Mouse (Mus musculus): ENCODE measurements at regions not wholly inside any gene's neighbourhood (a gene's known extent, or its start where the extent isn't known, plus 50 kb on each side); places are given as distances from the start of the nearest gene placed in this dataset.

GRCm38 (mm10) chr5:119563510-119564351 lies 106.7 kb upstream of the Tbx3 start:
- no peak for DNase-seq (ENCODE audit: low spot score in 2 of 2)

GRCm38 (mm10) chr5:119567639-119568038 lies 102.8 kb upstream of the Tbx3 start:
- no peak for DNase-seq (ENCODE audit: low spot score in 2 of 2)

DNA sequence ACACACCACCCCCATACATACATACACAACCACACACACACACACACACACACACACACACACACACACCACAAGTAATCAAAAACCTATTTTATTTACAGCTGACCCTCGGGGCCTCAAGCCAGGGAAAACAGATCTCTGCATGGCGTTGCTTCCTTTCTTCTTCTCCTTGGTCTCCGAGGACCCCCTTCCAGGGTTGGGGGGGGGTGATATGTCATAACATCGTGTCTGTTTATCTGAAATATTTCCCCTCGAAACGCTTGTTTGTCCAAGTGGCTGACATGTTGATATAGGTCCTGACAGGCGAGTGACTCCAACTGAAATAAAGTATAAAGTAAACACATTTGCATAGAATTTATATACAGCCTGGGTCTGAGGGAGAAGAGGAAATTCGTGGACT lies 100.4 kb upstream of the Tbx3 start:
- DNase-seq (ENCODE audit: low spot score in 2 of 2) = no peak

DNA sequence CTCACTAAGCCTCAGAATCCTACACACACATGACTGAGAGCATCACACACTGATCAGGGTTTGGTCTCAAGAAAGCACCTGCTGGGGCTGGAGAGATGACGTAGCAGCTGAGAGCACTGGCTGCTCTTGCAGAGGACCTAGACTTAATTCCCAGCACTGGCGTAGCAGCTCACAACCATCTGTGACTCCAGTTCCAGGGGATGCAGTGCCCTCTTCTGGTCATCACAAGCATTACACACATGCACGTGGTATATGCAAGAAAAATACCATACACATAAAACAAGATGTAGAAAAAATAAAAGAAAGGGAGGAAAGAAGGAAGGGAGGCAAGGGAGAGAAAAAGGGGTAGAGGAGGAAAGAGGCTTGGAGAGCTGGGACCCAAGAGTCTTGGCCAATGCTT lies 98.8 kb upstream of the Tbx3 start:
- no peak for DNase-seq (ENCODE audit: low spot score in 2 of 2)

DNA sequence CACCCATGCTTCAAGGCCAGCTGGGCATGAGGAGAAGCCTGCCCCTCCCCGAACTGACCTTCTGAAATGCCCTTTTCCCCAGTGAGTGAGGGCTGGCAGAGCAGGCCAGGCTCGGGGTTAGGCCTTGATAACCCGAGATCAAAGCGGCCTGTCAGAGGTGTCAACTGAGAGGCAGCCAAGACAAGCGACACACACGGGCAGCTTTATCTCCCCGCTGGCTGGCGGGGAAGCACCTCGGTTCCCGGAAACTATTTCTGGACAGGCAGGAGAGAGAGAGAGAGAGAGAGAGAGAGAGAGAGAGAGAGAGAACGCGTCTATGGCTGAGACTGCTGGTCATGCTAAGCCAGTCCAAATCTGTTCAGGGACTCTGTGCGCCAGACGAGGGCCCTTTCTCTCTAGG lies 95.3 kb upstream of the Tbx3 start:
- DNase-seq (ENCODE audit: low spot score in 2 of 2) = no peak

- DNase-seq (ENCODE audit: low spot score in 2 of 2) = no peak
Observed at GRCm38 (mm10) chr5:119579288-119579687, 91.2 kb upstream of the Tbx3 start.

DNA sequence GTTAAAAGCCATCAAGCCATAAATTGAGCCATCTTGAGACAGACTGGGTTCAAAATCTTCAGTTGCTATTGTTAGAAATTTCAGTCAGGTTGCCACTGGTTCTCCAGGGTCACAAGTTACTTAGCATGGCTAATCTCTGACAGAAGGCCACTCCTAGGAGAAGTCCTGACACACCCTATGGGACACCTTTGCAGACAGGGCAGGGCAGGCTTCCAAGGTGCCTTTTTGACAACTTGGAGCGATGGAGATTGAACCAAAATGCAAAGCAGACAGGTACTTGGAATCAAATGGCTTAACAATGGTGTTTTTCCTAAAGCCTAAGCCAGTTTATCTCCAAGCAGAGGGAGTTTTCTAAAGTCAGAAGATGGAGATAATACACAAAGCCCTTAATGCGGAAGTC lies 90.7 kb upstream of the Tbx3 start:
- DNase-seq (ENCODE audit: low spot score in 2 of 2) = no peak

- DNase-seq (ENCODE audit: low spot score in 2 of 2) = no peak
Observed at GRCm38 (mm10) chr5:119580395-119580794, 90.1 kb upstream of the Tbx3 start.

DNA sequence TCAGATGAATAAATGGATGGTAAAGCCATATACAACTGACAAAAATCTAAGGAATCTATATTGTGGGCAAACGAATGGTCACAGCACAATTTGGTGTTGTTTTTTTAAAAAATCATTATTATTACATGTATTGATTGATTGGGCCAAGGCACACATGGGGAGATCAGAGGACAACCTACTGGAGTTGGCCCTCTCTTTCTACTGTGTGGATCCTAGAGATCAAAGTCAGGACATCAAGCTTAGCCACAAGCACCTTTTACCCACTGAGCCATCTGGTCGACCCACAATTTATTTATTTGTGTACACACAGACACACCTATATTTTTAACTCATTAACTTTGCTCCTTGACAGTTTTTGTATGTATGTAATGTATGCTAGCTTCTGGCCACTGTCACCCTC lies 89.7 kb upstream of the Tbx3 start:
- no peak for DNase-seq (ENCODE audit: low spot score in 2 of 2)

- DNase-seq (ENCODE audit: low spot score in 2 of 2) = no peak
Observed at GRCm38 (mm10) chr5:119584389-119584788, 86.1 kb upstream of the Tbx3 start.

DNA sequence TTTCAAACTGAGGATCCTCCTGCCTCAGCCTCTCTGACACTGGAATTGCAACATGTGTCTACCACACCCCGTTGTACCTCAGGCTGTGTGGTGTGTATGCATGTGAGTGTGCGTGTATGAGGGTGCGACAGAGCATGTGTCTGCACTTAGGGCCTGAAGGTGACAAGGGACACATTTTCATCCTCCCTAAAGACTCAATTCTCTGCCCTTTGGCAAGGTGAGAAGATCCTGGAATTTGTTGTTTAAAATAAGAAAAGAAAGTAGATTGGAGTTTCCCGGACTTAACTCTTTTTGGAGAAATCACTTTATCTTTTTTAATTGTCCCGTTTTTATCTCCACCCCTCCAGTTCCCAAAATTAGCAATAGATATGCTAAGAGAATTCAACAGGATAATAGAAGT lies 85.6 kb upstream of the Tbx3 start:
- no peak for DNase-seq (ENCODE audit: low spot score in 2 of 2)

DNA sequence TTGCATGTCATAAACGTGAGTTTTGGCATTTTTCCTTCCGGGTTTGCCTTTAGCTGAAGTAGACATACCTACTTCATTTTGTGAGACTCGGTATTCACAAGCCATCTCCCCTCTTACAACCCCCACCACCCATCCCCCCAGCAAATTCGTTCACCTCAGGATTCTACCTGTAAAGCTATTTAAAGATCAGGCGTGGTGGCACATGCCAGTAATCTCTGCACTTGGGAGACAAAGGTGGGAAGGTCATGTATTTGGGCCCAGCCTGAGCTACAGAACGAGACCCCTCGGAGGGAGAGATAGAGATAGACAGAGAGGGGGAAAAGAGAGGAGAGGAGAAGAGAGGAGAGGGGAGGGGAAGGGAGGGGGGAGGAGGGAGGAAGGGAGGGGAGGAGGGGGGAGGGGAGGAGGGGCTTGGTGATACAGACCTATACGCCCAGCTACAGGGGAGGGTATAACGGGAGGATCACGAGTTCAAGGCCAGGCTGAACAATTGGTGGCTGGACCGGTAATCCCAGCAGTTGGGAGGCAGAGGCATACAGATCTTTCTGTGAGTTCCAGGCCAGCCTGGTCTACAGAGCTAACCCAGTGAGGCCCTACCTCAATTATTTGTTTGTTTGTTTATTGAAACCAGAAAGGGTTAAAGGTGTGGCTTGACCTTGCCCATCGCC lies 83.9 kb upstream of the Tbx3 start:
- no peak for DNase-seq (ENCODE audit: low spot score in 2 of 2)

DNA sequence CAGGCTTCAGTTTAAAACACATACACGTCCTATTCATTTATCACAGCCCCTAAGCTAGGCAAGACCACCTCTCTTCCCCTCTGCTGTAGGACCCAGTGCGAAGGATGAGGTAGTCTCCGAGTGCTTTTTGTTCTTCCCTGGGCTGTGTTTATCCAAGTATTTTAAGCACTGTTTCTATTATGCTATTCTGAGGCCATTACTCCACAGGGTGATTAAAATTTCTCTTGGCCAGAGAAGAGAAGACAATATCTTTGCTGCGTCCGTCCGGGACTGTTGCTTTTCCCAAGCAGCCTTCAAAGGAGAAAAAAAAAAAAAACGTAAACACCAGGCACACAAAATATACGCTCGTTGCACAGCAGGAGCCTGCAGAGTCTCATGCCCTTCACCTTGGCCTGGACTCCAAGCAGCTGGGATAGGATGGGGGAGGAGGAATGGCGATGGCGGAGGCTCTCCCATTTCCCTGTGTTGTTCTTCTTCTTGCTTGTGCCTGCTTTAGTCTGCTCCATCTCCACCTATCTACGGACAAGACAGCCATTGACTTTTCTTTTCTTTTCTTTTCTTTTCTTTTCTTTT lies 83.1 kb upstream of the Tbx3 start:
- DNase-seq (ENCODE audit: low spot score in 2 of 2) = no peak

DNA sequence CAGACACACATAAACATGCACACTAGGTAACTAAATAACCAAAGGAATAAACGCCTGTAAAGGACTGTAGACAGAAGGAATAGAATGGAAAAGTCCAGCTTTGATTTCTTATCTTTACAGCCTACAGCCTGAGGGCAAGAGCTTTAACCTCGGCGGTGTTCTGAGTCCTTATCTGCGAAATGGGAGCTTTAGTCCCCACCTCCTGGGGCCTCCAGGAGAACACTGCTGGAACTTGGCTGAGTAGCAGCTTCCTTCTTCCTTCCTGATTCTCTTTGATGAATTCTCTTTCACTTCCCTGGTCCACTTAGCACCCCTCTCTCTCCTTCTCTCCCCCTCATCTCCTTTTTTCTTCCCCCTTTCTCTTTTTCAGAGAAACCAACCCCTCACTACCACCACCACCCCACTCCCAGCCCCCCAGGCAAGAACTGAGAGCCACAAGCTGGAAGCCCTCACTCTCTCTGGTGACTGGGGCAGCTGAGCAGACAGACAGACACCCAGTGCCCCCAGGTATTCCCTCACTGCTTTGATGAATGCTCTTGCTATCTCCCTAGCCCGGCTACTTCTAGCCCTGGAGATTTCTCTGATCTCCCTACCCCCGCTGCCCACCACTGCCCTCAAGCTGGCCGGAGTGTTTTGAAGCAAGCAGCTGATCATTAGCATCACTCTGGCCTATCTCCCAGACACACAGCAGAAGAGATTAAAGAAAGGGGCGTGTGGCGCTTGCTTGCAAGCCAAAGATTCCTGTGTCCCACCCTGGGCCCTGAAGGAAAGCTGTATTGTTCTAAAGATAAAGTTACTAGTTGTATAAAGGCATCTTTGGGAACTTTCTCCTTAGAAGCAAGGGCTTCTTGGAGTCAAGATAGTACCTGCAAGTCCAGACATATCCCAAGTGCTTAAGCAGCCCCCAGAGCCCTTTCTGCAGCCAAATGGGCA lies 81.9 kb upstream of the Tbx3 start:
- DNase-seq (ENCODE audit: low spot score in 2 of 2) = no peak

DNA sequence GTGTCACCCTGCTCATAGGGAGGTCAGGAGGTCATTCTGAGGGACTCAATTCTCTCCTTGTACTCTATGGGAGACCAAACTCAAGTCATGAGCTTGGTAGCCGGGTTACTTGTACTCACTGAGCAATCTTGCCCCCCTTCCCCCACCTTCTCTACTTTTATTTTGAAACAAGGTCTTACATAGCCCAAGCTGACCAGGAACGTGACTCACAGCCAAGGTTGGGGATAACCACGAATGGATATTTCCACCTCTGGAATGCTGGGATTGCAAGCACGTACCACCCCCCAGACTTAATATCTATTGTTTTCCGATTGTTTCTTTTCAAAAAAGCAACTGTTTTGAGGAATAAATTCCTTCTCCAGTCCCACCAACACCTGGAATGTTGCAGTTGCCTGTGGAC lies 79.2 kb upstream of the Tbx3 start:
- DNase-seq (ENCODE audit: low spot score in 2 of 2) = no peak

GRCm38 (mm10) chr5:119592891-119593290 lies 77.6 kb upstream of the Tbx3 start:
- no peak for DNase-seq (ENCODE audit: low spot score in 2 of 2)

DNA sequence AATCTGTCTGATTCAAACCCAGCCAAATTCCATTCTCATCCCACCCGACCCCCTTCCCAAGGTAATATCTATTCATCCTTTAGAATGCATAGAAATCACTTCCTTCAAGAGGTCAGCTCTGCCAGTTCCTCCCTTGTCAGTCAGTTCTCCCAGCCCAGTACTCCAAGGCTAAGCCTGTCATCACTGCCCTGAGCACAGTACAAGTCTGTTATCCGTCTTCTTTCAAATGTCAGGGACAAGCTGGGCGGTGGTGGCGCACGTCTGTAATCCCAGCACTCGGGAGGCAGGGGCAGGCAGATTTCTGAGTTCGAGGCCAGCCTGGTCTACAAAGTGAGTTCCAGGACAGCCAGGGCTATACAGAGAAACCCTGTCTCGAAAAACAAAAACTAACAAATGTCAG lies 75.9 kb upstream of the Tbx3 start:
- no peak for DNase-seq (ENCODE audit: low spot score in 2 of 2)

DNA sequence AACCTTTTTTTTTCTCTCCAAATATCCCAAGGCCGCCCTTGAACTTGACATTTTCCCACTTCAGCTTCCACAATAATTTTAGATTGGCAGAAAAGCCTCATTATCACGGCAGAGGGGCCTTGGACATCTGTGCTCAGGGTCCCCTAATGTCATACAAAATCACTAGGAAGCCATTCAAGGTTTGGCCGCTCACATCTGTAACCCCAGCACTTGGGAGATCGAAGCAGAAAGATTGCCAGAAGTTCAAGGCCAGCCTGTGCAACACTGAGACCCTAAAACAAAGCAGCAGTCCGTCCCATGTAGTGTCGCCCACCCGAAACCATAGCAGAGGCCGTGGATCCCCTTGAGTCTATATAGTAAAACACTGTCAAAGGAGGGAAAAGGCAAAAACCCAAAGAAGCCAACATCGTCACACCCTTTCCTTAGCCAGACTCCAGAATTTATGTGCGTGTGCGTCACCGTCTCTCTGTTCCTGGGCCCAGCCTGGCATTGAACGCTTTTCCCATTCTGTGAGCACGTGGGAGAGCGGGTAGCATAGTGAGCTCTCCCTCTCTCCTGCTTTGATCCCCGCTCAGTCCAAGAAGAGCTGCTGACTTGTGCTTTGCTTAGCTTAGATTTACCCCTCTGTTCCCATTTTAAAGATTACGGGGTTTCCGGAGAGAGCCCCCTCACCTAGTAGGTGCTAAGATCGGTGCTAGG lies 74.0 kb upstream of the Tbx3 start:
- DNase-seq (ENCODE audit: low spot score in 2 of 2) = no peak

- DNase-seq (ENCODE audit: low spot score in 2 of 2) = no peak
Observed at GRCm38 (mm10) chr5:119596994-119597391, 73.5 kb upstream of the Tbx3 start.

DNA sequence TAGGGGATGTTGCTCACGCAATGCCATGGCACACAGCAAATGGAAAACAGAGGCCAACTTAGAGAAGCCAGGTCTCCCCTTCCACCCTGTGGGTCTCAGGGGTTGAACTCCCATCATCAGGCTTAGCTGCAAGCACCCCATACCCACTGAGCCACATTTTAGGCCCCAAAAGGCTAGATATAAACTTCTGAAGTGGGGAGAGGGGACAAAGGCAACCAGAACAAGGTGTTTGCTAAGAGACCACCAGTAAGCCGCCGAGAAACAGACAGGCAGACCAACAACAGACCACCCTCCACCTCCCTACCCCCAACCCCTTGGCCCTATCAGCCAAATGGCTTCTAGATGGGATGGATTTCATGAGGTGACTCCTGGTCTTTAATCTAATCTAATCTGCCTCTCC lies 72.9 kb upstream of the Tbx3 start:
- no peak for DNase-seq (ENCODE audit: low spot score in 2 of 2)

DNA sequence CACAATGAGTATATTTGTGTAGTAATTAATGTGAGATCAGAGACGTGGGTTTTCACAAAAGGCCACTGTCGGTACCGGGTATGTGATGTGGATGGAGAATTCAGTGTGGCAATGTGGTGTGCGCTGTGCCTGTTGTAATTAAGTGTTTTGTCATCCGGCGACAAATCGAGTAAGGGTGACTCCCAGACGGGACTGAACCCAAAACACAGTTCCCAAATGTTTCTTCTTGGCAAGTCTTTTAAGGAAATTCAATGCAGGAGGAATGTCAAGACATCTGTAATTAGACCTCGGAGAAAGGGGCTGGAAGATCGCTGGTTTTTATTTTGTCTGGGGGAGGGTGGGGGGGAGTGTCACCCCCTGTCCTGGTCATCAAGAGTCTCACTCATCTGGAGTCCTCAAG lies 72.3 kb upstream of the Tbx3 start:
- DNase-seq (ENCODE audit: low spot score in 2 of 2) = no peak

Measured in layer of hippocampus, adult 8-10 months (tissue).